Mouse (Mus musculus): Measurements from ENCODE around the gene Gm13697. TPM values are rescaled to one million over a fixed set of nuclear protein-coding genes. Genes with fewer than 3 reads are reported as not detected.
"Not testable (repeated sequence)": the region's sequence is repeated elsewhere in the genome, so short reads cannot be mapped to it uniquely, and the experiment has no call there.

The Gm13697 gene
- polyA plus RNA-seq, 1 experiment from 2014 or later: not detected

DNA sequence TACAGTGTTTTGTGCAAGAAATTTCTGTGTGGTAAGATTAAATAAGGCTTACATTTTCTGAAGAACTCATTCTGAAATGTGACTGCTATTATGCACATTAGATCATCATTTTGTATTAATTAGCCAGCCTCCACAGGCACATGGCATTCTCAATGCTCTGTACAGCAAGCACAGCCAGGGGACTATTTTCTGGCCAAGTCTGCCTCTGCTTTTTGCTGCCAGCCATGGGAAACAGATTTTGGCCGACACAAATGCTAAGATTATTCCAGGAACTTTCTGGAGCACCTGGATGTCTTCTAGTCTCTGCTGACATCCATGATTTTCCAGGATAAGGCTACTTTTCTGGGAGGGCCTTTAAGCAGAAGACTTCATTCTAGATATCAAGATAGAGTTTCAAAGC, 24.4 kb downstream of the Gm13697 start:
- Histone ChIP-seq H3K36me3 (no peaks in the 10 kb centered on the region), H3K4me3 (replicated peaks) (no peak overlapping the region), H3K27me3 (replicated peaks) (no peaks in the 10 kb centered on the region), H3K4me2 (no peak overlapping the region), H3K9ac (replicated peaks) (no peak overlapping the region), H3K27ac (replicated peaks) (no peak overlapping the region), H3K4me1 (no peaks in the 10 kb centered on the region), H3K9me3 (replicated peaks) (no peaks in the 10 kb centered on the region)
- 46% methylated on average over 1 of the region's 1 CpGs for WGBS
- ATAC-seq (ENCODE audit: low FRiP score): no peak

DNA sequence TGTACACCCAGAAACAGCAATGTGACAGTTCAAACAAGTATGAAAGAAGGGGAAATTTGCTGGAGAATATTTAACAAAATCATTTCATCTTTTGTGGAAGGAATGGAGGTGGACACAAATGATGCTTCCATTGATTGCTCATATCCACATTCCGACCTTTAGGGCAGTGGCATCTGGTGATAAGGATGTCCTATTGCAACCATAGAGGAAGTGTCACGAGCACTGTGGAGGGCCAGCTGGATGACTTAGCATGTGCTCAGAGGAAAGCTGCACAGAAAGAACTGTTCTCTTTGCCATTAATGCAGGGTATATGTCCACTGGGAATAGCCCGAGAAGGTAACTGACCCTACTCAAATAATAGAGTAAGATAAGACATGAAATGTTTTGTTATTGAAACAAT, 25.3 kb downstream of the Gm13697 start:
- Histone ChIP-seq H3K4me1 (no peaks in the 10 kb centered on the region), H3K9me3 (replicated peaks) (no peaks in the 10 kb centered on the region), H3K36me3 (no peaks in the 10 kb centered on the region), H3K27ac (replicated peaks) (no peak overlapping the region), H3K9ac (replicated peaks) (no peak overlapping the region), H3K4me2 (no peak overlapping the region), H3K4me3 (replicated peaks) (no peak overlapping the region), H3K27me3 (replicated peaks) (no peaks in the 10 kb centered on the region)
- no peak for ATAC-seq (ENCODE audit: low FRiP score)
- WGBS: 88% methylated on average over 3 of the region's 3 CpGs

DNA sequence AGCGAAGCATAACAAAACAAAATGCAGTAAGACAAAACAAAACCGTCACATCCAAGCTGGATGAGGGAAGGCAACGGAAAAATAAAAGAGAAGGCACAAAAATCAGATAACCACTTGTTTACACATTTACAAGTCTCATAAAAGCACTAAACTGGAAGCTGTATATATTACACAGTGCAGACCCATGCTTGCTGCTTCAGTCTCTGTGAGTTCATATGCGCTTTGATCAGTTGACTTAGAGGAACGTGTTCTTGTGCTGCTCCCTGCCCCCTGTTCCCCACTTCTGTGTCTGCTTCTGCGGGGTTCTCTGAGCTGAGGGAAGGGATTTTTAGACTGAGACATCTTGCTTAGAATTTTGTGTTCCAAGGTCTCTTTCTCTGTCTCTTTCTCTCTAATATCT, 30.0 kb downstream of the Gm13697 start:
- Histone ChIP-seq H3K36me3 (no peaks in the 10 kb centered on the region), H3K4me1 (no peaks in the 10 kb centered on the region), H3K4me3 (replicated peaks) (no peak overlapping the region), H3K9me3 (replicated peaks) (no peaks in the 10 kb centered on the region), H3K27me3 (replicated peaks) (no peaks in the 10 kb centered on the region), H3K4me2 (no peak overlapping the region), H3K27ac (replicated peaks) (no peak overlapping the region), H3K9ac (replicated peaks) (no peak overlapping the region)
- no peak for ATAC-seq (ENCODE audit: low FRiP score)
- WGBS: 77% methylated on average over 6 of the region's 6 CpGs

DNA sequence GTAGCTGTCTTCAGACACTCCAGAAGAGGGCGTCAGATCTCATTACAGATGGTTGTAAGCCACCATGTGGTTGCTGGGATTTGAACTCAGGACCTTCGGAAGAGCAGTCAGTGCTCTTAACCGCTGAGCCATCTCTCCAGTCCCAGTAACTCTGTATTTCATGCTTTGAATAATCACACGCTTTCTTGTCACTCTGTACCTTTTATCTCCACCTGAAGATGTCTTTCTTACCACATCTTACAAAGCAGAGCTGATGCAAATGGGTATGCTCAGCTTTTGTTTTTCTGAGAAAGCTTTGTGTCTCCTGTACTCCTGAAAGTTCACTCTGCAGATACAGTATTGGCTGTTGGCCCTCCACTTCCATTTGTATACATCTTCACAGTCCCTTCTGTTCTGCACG, 31.7 kb downstream of the Gm13697 start:
- not testable (repeated sequence) for H3K4me3 ChIP-seq (replicated peaks); H3K27me3 ChIP-seq (replicated peaks); H3K9ac ChIP-seq (replicated peaks); ATAC-seq (ENCODE audit: low FRiP score); H3K36me3 ChIP-seq; H3K27ac ChIP-seq (replicated peaks); H3K9me3 ChIP-seq (replicated peaks); H3K4me1 ChIP-seq; H3K4me2 ChIP-seq
- 84% methylated on average over 5 of the region's 5 CpGs for WGBS

DNA sequence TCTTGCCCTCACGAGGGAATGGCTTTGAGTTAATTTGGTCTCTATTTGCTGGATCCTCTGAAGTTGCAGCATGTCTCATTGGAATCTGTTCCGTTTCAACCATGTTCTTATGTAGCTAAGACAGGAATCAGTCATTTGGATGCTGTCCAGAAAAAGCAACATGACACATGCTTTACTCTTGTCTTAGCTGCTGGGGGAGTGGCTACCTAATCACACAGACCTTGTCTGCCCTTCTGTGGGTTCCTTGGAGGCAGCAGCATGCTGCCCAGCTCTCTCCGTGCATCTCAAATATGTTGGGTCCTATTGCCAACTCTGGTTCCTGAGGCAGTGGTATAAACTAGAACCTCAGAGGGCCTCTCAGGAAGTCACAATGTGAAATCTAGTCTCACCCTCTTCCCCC, 33.8 kb downstream of the Gm13697 start:
- Histone ChIP-seq H3K4me3 (replicated peaks) (no peak overlapping the region), H3K4me1 (no peaks in the 10 kb centered on the region), H3K4me2 (no peak overlapping the region), H3K9me3 (replicated peaks) (no peaks in the 10 kb centered on the region), H3K27me3 (replicated peaks) (no peaks in the 10 kb centered on the region), H3K9ac (replicated peaks) (no peak overlapping the region), H3K27ac (replicated peaks) (no peak overlapping the region), H3K36me3 (no peaks in the 10 kb centered on the region)
- WGBS: 82% methylated on average over 3 of the region's 3 CpGs
- ATAC-seq (ENCODE audit: low FRiP score): no peak

DNA sequence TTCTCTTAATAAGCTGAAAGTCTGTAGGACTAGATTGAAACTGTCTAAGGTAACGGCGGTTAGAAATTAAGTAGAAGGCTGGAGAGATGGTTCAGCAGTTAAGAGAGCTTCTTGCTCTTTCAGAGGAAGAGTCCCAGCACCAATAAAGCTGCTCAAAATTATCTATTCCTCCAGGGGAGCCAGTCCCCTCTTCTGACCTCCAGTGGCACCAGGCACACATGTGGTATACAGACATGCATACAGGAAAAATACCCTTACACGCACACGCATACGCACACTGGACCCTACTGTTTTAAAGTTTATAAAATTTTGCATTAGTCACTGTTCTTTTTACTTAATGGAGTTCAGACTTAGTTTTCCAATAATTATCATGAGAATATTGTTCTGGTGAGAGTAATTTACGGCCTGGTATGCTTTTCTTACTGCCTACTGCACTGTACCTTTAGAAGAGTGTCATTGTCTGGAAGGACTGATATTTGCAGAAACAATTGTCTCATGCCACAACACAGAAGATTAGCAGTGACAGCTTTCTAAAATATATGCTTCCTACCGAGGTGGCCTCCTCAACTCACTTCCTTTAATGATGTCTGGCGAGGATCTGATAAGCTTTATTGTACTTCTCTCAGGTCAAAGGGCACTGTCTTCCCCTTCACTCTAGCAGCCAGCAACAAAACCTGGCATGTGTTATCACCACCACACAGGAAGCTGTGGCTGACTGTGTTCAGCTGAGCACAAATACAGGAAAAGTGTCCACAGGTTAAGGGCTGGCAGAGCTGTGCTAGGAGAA, 35.2 kb downstream of the Gm13697 start:
- WGBS: 74% methylated on average over 8 of the region's 8 CpGs
- Histone ChIP-seq H3K9me3 (replicated peaks) (no peaks in the 10 kb centered on the region), H3K9ac (replicated peaks) (no peak overlapping the region), H3K27me3 (replicated peaks) (no peaks in the 10 kb centered on the region), H3K4me2 (no peak overlapping the region), H3K4me3 (replicated peaks) (no peak overlapping the region), H3K36me3 (no peaks in the 10 kb centered on the region), H3K4me1 (no peaks in the 10 kb centered on the region), H3K27ac (replicated peaks) (no peak overlapping the region)
- no peak for ATAC-seq (ENCODE audit: low FRiP score)

DNA sequence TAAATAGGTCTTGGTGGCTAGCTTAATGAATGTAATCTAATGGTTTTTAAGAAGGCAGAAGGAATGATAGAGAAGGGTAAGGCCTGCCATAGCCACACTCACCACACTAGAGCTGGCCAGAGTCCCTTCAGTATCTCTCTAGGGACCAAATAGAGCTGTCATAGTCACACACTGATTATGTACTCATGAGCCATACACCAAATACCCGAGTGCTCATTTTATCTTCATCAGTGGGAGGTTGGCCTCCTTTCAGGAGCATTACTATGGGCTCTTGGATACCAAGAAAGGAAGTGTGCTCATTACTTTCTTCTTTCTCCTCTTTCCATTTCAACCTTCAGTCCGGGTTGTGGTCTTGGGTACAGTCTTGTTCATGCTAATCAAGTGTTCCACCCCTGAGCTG, 37.4 kb downstream of the Gm13697 start:
- Histone ChIP-seq H3K9me3 (replicated peaks) (no peaks in the 10 kb centered on the region), H3K4me3 (replicated peaks) (no peak overlapping the region), H3K27ac (replicated peaks) (no peak overlapping the region), H3K4me1 (no peaks in the 10 kb centered on the region), H3K4me2 (no peak overlapping the region), H3K36me3 (no peaks in the 10 kb centered on the region), H3K9ac (replicated peaks) (no peak overlapping the region), H3K27me3 (replicated peaks) (no peaks in the 10 kb centered on the region)
- WGBS: 81% methylated on average over 2 of the region's 2 CpGs
- no peak for ATAC-seq (ENCODE audit: low FRiP score)

DNA sequence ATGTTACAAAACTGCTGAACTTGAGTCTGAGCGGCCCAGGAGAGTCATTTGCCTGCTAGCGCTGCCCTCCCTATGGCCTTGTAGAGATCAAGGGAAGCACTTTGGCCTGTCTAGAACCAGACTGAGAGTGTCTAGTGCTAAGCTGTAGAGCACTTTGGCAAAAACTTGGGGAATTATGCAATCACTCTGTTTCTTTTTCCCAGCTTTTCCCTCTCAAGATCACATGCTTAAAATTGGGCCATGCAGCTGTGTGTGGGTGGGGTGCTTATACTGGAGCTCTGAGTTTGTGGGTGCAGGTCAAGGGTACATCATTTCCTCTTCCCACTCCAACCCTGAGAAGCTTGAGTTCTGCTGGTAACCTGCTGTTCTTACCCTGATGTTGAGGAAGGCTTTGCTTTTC, 38.4 kb downstream of the Gm13697 start:
- WGBS: 88% methylated on average over 2 of the region's 2 CpGs
- H3K4me1 ChIP-seq: no peaks in the 10 kb centered on the region
- H3K27me3 ChIP-seq (replicated peaks): no peaks in the 10 kb centered on the region
- H3K36me3 ChIP-seq: no peaks in the 10 kb centered on the region
- H3K9me3 ChIP-seq (replicated peaks): no peaks in the 10 kb centered on the region
- no peak overlapping the region for H3K9ac ChIP-seq (replicated peaks)
- H3K4me3 ChIP-seq (replicated peaks): no peak overlapping the region
- no peak for ATAC-seq (ENCODE audit: low FRiP score)
- no peak overlapping the region for H3K4me2 ChIP-seq
- H3K27ac ChIP-seq (replicated peaks): no peak overlapping the region

DNA sequence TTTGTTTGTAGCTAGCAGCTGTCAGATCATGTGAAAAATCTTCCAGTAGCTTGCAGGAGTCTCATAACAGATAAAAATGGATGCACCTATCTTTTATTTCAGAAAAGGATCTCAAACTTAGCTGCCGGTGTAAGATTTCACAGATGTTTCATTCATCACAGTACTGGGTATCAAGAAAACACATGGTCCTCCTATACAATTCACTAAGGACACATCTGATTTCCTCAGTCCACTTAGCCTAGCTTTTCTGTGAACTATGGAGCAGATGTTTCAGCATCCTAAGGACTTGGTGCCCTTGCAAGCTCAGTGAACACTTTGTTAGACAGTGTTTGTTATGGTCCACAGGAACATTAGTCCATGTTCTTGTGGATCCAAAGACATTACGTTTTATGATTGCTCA, 38.8 kb downstream of the Gm13697 start:
- WGBS: 87% methylated on average over 2 of the region's 2 CpGs
- ATAC-seq (ENCODE audit: low FRiP score): no peak
- Histone ChIP-seq H3K4me3 (replicated peaks) (no peak overlapping the region), H3K9me3 (replicated peaks) (no peaks in the 10 kb centered on the region), H3K27ac (replicated peaks) (no peak overlapping the region), H3K4me2 (no peak overlapping the region), H3K9ac (replicated peaks) (no peak overlapping the region), H3K36me3 (no peaks in the 10 kb centered on the region), H3K4me1 (no peaks in the 10 kb centered on the region), H3K27me3 (replicated peaks) (no peaks in the 10 kb centered on the region)

DNA sequence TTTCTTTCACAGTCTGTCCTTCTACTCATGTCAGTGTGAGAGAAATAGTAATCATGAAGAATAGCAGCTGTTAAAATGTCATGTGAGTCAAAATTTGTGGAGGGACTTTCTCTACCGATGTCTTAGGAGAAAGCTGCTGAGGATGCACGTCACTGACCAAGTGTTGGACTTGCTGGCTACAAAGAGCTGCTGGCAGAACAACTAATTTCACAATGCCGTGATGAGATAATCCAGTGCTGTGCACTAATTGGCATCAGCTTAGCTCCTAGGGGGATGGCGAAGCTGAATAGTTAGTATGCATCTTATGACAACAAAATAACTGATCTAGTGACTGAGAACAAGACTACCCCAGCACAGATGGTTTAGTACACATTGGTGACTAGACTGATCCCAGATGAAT, 40.7 kb downstream of the Gm13697 start:
- Histone ChIP-seq H3K36me3 (no peaks in the 10 kb centered on the region), H3K27ac (replicated peaks) (no peak overlapping the region), H3K4me2 (no peak overlapping the region), H3K4me3 (replicated peaks) (no peak overlapping the region), H3K27me3 (replicated peaks) (no peaks in the 10 kb centered on the region), H3K9me3 (replicated peaks) (no peaks in the 10 kb centered on the region), H3K9ac (replicated peaks) (no peak overlapping the region), H3K4me1 (no peaks in the 10 kb centered on the region)
- ATAC-seq (ENCODE audit: low FRiP score): no peak
- 61% methylated on average over 4 of the region's 4 CpGs for WGBS

DNA sequence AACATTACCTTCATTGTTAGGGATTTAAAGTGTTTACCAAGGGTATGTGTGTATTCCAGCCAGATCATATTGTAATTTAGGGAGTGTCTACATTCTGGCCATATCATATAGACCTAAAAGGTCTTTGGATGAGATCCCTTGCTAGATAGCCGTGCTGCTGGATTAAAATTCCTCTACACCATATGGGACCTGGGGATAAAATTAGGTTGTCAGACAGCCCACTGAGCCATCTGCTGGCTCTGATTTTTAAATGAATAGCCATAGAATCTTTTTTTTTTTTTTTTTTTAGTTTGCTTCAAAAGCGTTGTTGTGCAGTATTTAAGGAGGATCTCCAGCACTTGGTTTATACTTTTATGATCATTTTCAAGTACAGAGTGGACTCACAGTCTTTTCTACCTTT, 48.0 kb downstream of the Gm13697 start:
- Histone ChIP-seq H3K9me3 (replicated peaks) (no peaks in the 10 kb centered on the region), H3K9ac (replicated peaks) (no peak overlapping the region), H3K27ac (replicated peaks) (no peak overlapping the region), H3K36me3 (no peaks in the 10 kb centered on the region), H3K27me3 (replicated peaks) (no peaks in the 10 kb centered on the region), H3K4me1 (no peaks in the 10 kb centered on the region), H3K4me2 (no peak overlapping the region), H3K4me3 (replicated peaks) (no peak overlapping the region)
- WGBS: 90% methylated on average over 2 of the region's 2 CpGs
- ATAC-seq (ENCODE audit: low FRiP score): no peak

DNA sequence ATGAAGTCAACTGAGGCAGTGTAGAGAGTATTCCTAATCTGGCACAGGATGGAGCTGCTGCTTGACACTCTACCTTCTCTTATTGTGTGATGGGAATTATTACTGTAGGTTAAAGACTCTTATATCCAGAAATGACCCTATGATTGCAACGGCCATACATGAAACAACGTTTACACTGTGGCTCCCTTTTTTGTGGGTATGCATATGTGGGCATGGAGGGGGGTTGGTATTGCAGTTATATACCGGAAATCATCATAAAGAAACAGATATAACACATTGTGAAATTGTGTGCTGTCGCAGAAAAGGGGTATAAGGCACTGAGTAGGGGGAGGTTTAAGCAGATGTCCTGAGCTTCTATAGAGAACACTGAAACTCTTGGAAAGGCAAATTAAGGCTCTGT, 51.5 kb downstream of the Gm13697 start:
- no peaks in the 10 kb centered on the region for H3K4me1 ChIP-seq
- H3K27me3 ChIP-seq (replicated peaks): no peaks in the 10 kb centered on the region
- H3K36me3 ChIP-seq: no peaks in the 10 kb centered on the region
- no peaks in the 10 kb centered on the region for H3K9me3 ChIP-seq (replicated peaks)
- H3K27ac ChIP-seq (replicated peaks): no peak overlapping the region
- no peak overlapping the region for H3K9ac ChIP-seq (replicated peaks)
- WGBS: 84% methylated on average over 4 of the region's 4 CpGs
- no peak overlapping the region for H3K4me3 ChIP-seq (replicated peaks)
- ATAC-seq (ENCODE audit: low FRiP score): no peak
- H3K4me2 ChIP-seq: no peak overlapping the region
